Mouse (Mus musculus) intestine, embryonic 15.5 days (tissue): ENCODE data around the gene Bmp7. TPM values are rescaled to one million over a fixed set of nuclear protein-coding genes. Genes with fewer than 3 reads are reported as not detected.
A peak's percentile ranks its signal among the peaks of the same experiment; 100 is the strongest.

Experiments used
- ATAC-seq: fragments of 200-750 bp; cut with Nextera tagmentation; 2 replicates; pipeline ENCODE4 v1.8.0; 2017; ENCODE audit warnings: moderate TSS enrichment, moderate library complexity
- H3K27ac ChIP-seq: fragments of 300-500 bp; sonication (generic); 2 replicates; pipeline ENCODE4 v1.5.1; 2015; ENCODE audit warnings: mild to moderate bottlenecking, inconsistent platforms
- H3K27me3 ChIP-seq: fragments of 300-500 bp; sonication (generic); replicated peaks from 2 replicates; pipeline ENCODE4 v1.6.1; 2015; ENCODE audit warnings: inconsistent platforms
- H3K36me3 ChIP-seq: fragments of 300-500 bp; sonication (generic); 2 replicates; pipeline ENCODE4 v1.6.1; 2015; ENCODE audit warnings: inconsistent platforms
- H3K4me1 ChIP-seq: fragments of 300-500 bp; sonication (generic); replicated peaks from 2 replicates; pipeline ENCODE4 v1.6.1; 2015; ENCODE audit warnings: inconsistent platforms
- H3K4me2 ChIP-seq: fragments of 300-500 bp; sonication (generic); replicated peaks from 2 replicates; pipeline ENCODE4 v1.6.1; 2015; ENCODE audit warnings: mild to moderate bottlenecking, inconsistent platforms
- H3K4me3 ChIP-seq: fragments of 300-500 bp; sonication (generic); replicated peaks from 2 replicates; pipeline ENCODE4 v1.5.1; 2015; ENCODE audit warnings: inconsistent platforms
- H3K9ac ChIP-seq: fragments of 300-500 bp; sonication (generic); 2 replicates; pipeline ENCODE4 v1.6.1; 2015; ENCODE audit warnings: inconsistent platforms
- H3K9me3 ChIP-seq: fragments of 300-500 bp; sonication (generic); 2 replicates; pipeline ENCODE4 v1.6.1; 2016; ENCODE audit warnings: inconsistent platforms
- WGBS: fragments of 180-500 bp; shearing (Covaris S2); methylation state at CpG from one replicate; pipeline ENCODE4 v1.1.7; 2015; 5-methylcytosine and 5-hydroxymethylcytosine counted together
- polyA plus RNA-seq: library from polyadenylated mRNA; unstranded; fragments of >200 nt; fragmentation: Nextera tagmentation; extraction: Ambion mirVana; gene quantifications from 2 replicates; pipeline ENCODE4 v1.2.1, GENCODE M21; 2015

Gene Bmp7
- polyA plus RNA-seq: 17.4 and 22.4 TPM in 2 replicates

DNA sequence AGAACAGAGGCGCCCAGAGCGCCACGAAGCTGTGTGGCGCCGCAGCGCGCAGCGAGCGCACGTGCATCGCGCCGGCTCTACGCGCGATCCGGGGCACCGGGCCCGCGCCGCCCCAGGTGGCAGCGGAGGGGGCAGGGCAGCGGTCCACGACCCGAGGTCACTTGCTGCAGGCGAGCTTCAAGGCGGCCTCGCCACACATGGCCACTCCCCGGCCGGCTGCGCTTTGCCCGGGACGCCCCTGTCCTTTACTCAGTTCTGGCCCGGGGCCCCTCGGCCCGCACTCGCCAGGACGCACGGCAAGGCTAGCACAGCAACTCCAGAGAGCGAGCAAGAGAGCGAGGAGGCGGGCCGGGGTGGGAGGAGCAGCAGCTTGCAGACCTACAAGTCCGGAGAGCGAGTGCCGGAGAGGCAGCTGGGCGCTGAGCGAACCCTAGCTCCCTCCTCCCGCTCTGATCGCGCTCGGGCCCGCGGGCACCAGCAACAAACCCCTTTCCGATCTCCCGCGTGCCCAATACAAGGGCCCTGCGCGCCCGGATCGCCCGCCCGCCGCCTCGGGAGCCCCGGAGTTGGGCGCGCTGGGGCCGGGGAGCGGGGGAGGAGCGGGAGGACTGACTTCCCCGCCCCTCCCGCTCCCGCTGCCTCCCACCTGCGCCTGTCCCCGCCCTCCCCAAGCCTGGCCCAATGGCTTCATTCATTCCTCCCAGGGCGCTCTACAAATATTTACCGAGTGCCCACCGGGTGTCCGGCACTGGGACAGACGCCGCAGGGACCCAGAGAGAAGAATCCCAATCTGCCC lies at the start of gene Bmp7:
Gene Bmp7 (minus strand): TSS at position 319 of the 796 bp plus-strand sequence.
- WGBS: under 1% methylated on average over 73 of the region's 82 CpGs
- H3K9me3 ChIP-seq: no peaks in the 10 kb centered on the region
- H3K27ac ChIP-seq: peak within 1 kb of the TSS; percentile 92
- H3K9ac ChIP-seq: peak within 1 kb of the TSS; percentile 65
- peak within 1 kb of the TSS; percentile 70 for H3K4me3 ChIP-seq
- ATAC-seq: peak; percentile 86
- peak within 1 kb of the TSS; percentile 99 for H3K4me2 ChIP-seq
- no peaks in the 10 kb centered on the region for H3K36me3 ChIP-seq
- peaks cover 40% of the 10 kb centered on the region for H3K4me1 ChIP-seq
- peaks cover 19% of the 10 kb centered on the region; the same call in 1 of the 2 replicates for H3K27me3 ChIP-seq

DNA sequence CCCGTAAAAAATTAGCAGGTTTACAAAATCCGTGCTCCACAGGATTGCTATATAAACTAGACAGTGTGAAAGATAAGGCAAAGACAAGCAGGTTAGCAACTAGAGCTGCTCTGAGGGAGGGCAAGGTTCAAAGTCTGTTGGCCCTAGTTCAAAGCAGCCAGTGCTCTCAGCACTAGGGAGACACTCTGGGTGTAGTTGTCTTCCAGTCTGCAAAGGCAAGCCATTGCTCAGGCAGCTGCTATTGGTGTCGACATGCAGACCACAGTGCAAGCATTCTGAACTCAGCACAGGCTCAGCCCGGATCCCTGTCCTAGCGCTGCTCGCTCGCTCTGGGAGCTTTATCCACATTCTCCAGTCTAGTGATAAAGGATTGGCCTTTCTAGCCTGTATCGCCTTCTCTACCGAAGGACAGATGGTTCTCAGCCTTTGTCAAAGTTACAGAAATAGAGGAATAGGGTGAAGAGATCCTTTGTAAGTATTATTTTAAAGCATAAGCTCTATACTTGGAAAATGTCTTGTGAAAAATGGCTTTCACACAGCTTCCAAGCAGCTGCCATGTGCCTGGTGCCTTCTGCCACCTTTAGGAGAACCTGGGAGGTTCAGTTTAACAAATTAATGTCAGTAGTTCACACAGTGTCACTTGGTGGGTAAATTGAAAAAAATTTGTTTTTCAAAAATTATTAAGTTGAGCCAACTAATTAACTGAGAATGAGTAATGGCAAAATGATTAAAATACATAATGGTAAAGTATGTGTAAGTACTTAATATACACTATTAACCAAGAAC lies 42.8 kb upstream of the Bmp7 start:
- H3K4me1 ChIP-seq: no peaks in the 10 kb centered on the region
- no peak overlapping the region for H3K9ac ChIP-seq
- peak; percentile 93 for ATAC-seq
- peak overlapping the region; percentile 67; the same call in 1 of the 2 replicates for H3K27ac ChIP-seq
- H3K27me3 ChIP-seq: no peaks in the 10 kb centered on the region
- H3K9me3 ChIP-seq: no peaks in the 10 kb centered on the region
- H3K4me3 ChIP-seq: no peak overlapping the region
- WGBS: 50% methylated on average over 9 of the region's 9 CpGs
- no peaks in the 10 kb centered on the region for H3K36me3 ChIP-seq
- no peak overlapping the region; the same call in 1 of the 2 replicates for H3K4me2 ChIP-seq

DNA sequence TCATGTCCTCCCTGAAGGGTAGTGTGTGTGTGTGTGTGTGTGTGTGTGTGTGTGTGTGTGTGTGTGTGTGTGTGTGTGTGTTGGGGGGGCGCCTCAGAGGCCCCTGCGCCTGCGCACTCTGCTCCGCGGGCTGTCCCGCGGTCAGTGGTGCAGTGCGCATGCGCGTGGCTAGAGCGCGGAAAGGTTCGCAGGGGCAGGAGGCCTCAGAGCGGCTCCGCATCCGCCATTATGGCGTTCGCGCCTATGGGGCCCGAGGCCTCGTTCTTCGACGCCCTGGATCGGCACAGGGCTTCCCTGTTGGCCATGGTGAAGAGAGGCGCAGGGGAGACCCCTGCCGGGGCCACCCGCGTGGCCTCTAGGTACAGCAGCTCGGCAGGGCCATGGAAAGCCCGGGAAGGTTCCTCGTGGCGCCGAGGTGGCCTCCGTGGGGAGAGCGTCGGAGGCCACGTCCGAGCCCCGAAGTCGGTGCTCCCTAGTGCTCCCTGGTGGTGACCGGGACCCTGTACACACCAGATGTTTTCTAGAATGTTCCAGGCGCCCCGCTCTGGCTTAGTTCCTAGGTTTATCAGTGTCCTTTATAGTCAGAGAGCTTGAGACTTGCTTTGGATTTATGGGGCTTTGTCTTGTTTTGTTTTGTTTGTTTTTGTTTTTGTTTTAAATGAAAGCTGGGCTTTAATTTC lies 39.7 kb upstream of the Bmp7 start:
- H3K36me3 ChIP-seq: no peaks in the 10 kb centered on the region
- H3K4me2 ChIP-seq: no peak overlapping the region
- H3K9ac ChIP-seq: no peak overlapping the region
- peaks cover 9% of the 10 kb centered on the region; the same call in 1 of the 2 replicates for H3K4me1 ChIP-seq
- no peak overlapping the region for H3K27ac ChIP-seq
- H3K27me3 ChIP-seq: no peaks in the 10 kb centered on the region
- WGBS: 91% methylated on average over 42 of the region's 43 CpGs
- H3K9me3 ChIP-seq: no peaks in the 10 kb centered on the region
- ATAC-seq: no peak
- no peak overlapping the region for H3K4me3 ChIP-seq

DNA sequence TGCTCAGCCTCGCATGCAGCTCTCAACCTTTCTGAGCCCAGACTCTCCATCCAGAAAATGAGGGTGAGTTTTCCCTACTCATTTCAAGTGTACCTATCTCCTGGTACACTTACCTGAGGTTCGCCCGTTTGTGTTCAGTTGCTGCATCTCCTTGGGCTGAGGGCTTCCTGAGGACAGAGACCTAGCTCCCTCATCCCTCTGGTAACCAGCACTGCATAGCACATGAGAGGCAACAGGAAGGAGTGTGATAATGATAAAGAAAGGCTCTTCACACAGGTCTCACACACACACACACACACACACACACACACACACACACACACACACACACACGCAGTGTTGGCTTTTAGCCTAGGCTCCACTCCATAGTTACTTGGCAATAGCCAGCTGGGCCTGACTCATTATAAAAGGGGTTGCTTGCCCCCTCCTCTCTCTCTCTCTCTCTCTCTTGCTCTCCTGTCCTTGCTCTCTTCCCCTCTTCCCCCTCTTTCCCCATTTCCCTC lies 38.1 kb upstream of the Bmp7 start:
- Histone ChIP-seq H3K4me2 (no peak overlapping the region), H3K36me3 (no peaks in the 10 kb centered on the region), H3K27ac (no peak overlapping the region), H3K9me3 (no peaks in the 10 kb centered on the region), H3K9ac (no peak overlapping the region), H3K4me3 (no peak overlapping the region), H3K4me1 (peaks cover 14% of the 10 kb centered on the region; the same call in 1 of the 2 replicates), H3K27me3 (no peaks in the 10 kb centered on the region)
- 63% methylated on average over 4 of the region's 4 CpGs for WGBS
- ATAC-seq: no peak

GRCm38 (mm10) chr2:172977409-172978130 lies 37.4 kb upstream of the Bmp7 start, which contains the start of gene Spo11:
TSS of gene Spo11 (plus strand) at chr2:172977700.
- WGBS: 30% methylated on average over 14 of the region's 14 CpGs
- Histone ChIP-seq H3K4me1 (peaks cover 14% of the 10 kb centered on the region; the same call in 1 of the 2 replicates), H3K27me3 (no peaks in the 10 kb centered on the region), H3K4me3 (no peak within 1 kb of the TSS), H3K9ac (no peak within 1 kb of the TSS), H3K9me3 (no peaks in the 10 kb centered on the region), H3K36me3 (no peaks in the 10 kb centered on the region), H3K27ac (no peak within 1 kb of the TSS), H3K4me2 (peak within 1 kb of the TSS; percentile 24)
- 0 out of 2 replicates have a peak, but pooled peaks have one; percentile 29 for ATAC-seq

- no peak overlapping the region for H3K9ac ChIP-seq
- H3K4me3 ChIP-seq: no peak overlapping the region
- no peak overlapping the region for H3K27ac ChIP-seq
- H3K9me3 ChIP-seq: no peaks in the 10 kb centered on the region
- no peaks in the 10 kb centered on the region for H3K36me3 ChIP-seq
- WGBS: 25% methylated on average over 7 of the region's 7 CpGs
- H3K27me3 ChIP-seq: no peaks in the 10 kb centered on the region
- H3K4me2 ChIP-seq: peak overlapping the region; percentile 24; the same call in 1 of the 2 replicates
- peaks cover 14% of the 10 kb centered on the region; the same call in 1 of the 2 replicates for H3K4me1 ChIP-seq
- no peak for ATAC-seq
Measured at GRCm38 (mm10) chr2:172976661-172977238, 36.6 kb upstream of the Bmp7 start.

- no peaks in the 10 kb centered on the region for H3K27me3 ChIP-seq
- WGBS: 82% methylated on average over 6 of the region's 6 CpGs
Measured at GRCm38 (mm10) chr2:172975159-172975558, 35.0 kb upstream of the Bmp7 start.

DNA sequence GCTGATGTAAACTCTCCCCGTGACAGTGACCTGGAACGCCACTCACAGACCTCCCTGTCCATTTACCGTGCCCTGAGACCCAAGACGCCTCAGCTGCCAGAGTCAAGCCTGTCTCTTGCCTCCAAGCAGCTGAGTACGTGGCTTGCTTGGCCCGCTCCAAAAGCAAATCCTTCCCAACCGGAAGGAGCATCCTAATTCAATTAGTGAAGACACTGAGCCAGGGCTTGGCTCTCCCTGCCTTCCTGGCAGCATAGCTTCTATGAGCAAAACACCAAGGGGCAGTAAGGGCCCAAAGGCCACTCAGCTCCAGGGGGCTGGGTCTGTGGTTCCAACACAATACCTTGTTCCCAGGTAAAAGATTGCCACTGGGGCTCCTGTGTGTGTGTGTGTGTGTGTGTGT lies 34.6 kb upstream of the Bmp7 start:
- H3K9me3 ChIP-seq: no peaks in the 10 kb centered on the region
- WGBS: 39% methylated on average over 7 of the region's 7 CpGs
- no peak overlapping the region for H3K4me3 ChIP-seq
- no peak overlapping the region for H3K27ac ChIP-seq
- no peaks in the 10 kb centered on the region for H3K27me3 ChIP-seq
- peaks cover 14% of the 10 kb centered on the region; the same call in 1 of the 2 replicates for H3K4me1 ChIP-seq
- no peaks in the 10 kb centered on the region for H3K36me3 ChIP-seq
- H3K4me2 ChIP-seq: no peak overlapping the region
- ATAC-seq: no peak
- no peak overlapping the region for H3K9ac ChIP-seq

More at GRCm38 (mm10) chr2:172975159-172975558, 35.0 kb upstream of the Bmp7 start:
- ATAC-seq: no peak
- Histone ChIP-seq H3K27ac (no peak overlapping the region), H3K9me3 (no peaks in the 10 kb centered on the region), H3K4me2 (no peak overlapping the region), H3K4me3 (no peak overlapping the region), H3K36me3 (no peaks in the 10 kb centered on the region), H3K4me1 (peaks cover 14% of the 10 kb centered on the region; the same call in 1 of the 2 replicates), H3K9ac (no peak overlapping the region)

GRCm38 (mm10) chr2:172973806-172974565 lies 33.9 kb upstream of the Bmp7 start:
- no peaks in the 10 kb centered on the region for H3K9me3 ChIP-seq
- H3K36me3 ChIP-seq: no peaks in the 10 kb centered on the region
- no peak for ATAC-seq
- no peak overlapping the region for H3K4me3 ChIP-seq
- H3K27me3 ChIP-seq: no peaks in the 10 kb centered on the region
- H3K4me2 ChIP-seq: no peak overlapping the region
- no peak overlapping the region for H3K9ac ChIP-seq
- 14% methylated on average over 7 of the region's 7 CpGs for WGBS
- H3K27ac ChIP-seq: no peak overlapping the region
- H3K4me1 ChIP-seq: peaks cover 14% of the 10 kb centered on the region; the same call in 1 of the 2 replicates

- no peaks in the 10 kb centered on the region for H3K9me3 ChIP-seq
- WGBS: 81% methylated on average over 2 of the region's 2 CpGs
- H3K36me3 ChIP-seq: no peaks in the 10 kb centered on the region
- no peak for ATAC-seq
- H3K9ac ChIP-seq: no peak overlapping the region
- no peaks in the 10 kb centered on the region for H3K27me3 ChIP-seq
- no peak overlapping the region for H3K4me3 ChIP-seq
- H3K27ac ChIP-seq: no peak overlapping the region
- H3K4me1 ChIP-seq: peaks cover 6% of the 10 kb centered on the region; the same call in 1 of the 2 replicates
- H3K4me2 ChIP-seq: no peak overlapping the region
Measured at GRCm38 (mm10) chr2:172971865-172972264, 31.7 kb upstream of the Bmp7 start.
